Mouse (Mus musculus) gonadal fat pad, adult 2 months (tissue): ENCODE measurements around the gene Olfr855. TPM values are rescaled to one million over a fixed set of nuclear protein-coding genes. Genes with fewer than 3 reads are reported as not detected.

ENCODE experiments used
- DNase-seq: peaks from one replicate; pipeline ENCODE4 v3.0.0-alpha.2; 2012; ENCODE audit warnings: low read depth
- polyA plus RNA-seq: library from polyadenylated mRNA; depleted of rRNA; stranded (reverse); fragments of >200 nt; gene quantifications from 2 replicates; pipeline ENCODE4 v1.2.3, GENCODE M21; 2012; rRNA removed

Olfr855 gene
- not detected in 2 replicates for polyA plus RNA-seq

- no peak for DNase-seq
Measured at GRCm38 (mm10) chr9:19582317-19582716, at the start of gene Olfr855. Gene Olfr855, plus strand, starts transcription at chr9:19582617.

- no peak for DNase-seq
Measured at GRCm38 (mm10) chr9:19540976-19541375, 41.4 kb upstream of the Olfr855 start, which contains the start of gene Olfr853. Gene Olfr853, minus strand, starts transcription at chr9:19541076.

- DNase-seq, result no peak
Measured at GRCm38 (mm10) chr9:19567282-19567681, 15.1 kb upstream of the Olfr855 start, which contains the start of gene Olfr854. Gene Olfr854, minus strand, starts transcription at chr9:19567382.

- no peak for DNase-seq
Measured at GRCm38 (mm10) chr9:19621297-19621696, 38.9 kb downstream of the Olfr855 start.

- DNase-seq, result peak; percentile 100
Measured at GRCm38 (mm10) chr9:19621843-19622822, 39.7 kb downstream of the Olfr855 start, which contains the start of gene Zfp317. Gene Zfp317, plus strand, starts transcription at chr9:19622102.

GRCm38 (mm10) chr9:19629574-19629973, 47.2 kb downstream of the Olfr855 start:
- DNase-seq, result no peak

Other genes with a start within 250 kb of the Olfr855 start
- not detected in 2 replicates for gene Olfr845, start 246.2 kb upstream of the Olfr855 start, polyA plus RNA-seq
- not detected in 2 replicates for gene Olfr846, start 218.6 kb upstream of the Olfr855 start, polyA plus RNA-seq
- gene Olfr847, start 203.9 kb upstream of the Olfr855 start, polyA plus RNA-seq, result not detected in 2 replicates
- not detected in 2 replicates for gene Olfr849, start 142.4 kb upstream of the Olfr855 start, polyA plus RNA-seq
- not detected in 2 replicates for gene Olfr850, start 104.4 kb upstream of the Olfr855 start, polyA plus RNA-seq
- gene Olfr851, start 89.3 kb upstream of the Olfr855 start, polyA plus RNA-seq, result not detected in 2 replicates
- gene Olfr853, start 41.5 kb upstream of the Olfr855 start, polyA plus RNA-seq, result not detected in 2 replicates
- not detected in 2 replicates for gene Olfr854, start 15.2 kb upstream of the Olfr855 start, polyA plus RNA-seq
- 8.9 and 9.7 TPM in 2 replicates for gene Zfp317, start 39.5 kb downstream of the Olfr855 start, polyA plus RNA-seq
- not detected in 2 replicates for gene Olfr857, start 126.8 kb downstream of the Olfr855 start, polyA plus RNA-seq
- gene Olfr58, start 197.7 kb downstream of the Olfr855 start, polyA plus RNA-seq, result not detected in 2 replicates
- gene Olfr859, start 222.3 kb downstream of the Olfr855 start, polyA plus RNA-seq, result not detected in 2 replicates